Mouse (Mus musculus): Measurements from ENCODE around the gene Sh3bp5l.
"Not testable (repeated sequence)": the region's sequence is repeated elsewhere in the genome, so short reads cannot be mapped to it uniquely, and the experiment has no call there.

Gene Sh3bp5l

GRCm38 (mm10) chr11:58330276-58331148 lies at the start of gene Sh3bp5l, which contains the start of gene Zfp672:
Sh3bp5l (plus strand) TSS chr11:58330724.
Zfp672 (minus strand) TSS chr11:58330339.
- DNase-seq: peak; percentile 91

GRCm38 (mm10) chr11:58281970-58282496 lies 48.5 kb upstream of the Sh3bp5l start:
- no peak for DNase-seq

- no peak for DNase-seq
These were observed 48.0 kb upstream of the Sh3bp5l start for GRCm38 (mm10) chr11:58282518-58282917.

GRCm38 (mm10) chr11:58289992-58290682 lies 40.4 kb upstream of the Sh3bp5l start:
- DNase-seq: no peak

GRCm38 (mm10) chr11:58290812-58291211 lies 39.7 kb upstream of the Sh3bp5l start:
- DNase-seq: no peak

- no peak for DNase-seq
These were observed 37.7 kb upstream of the Sh3bp5l start for GRCm38 (mm10) chr11:58292791-58293190.

GRCm38 (mm10) chr11:58297396-58297795 lies 33.1 kb upstream of the Sh3bp5l start:
- no peak for DNase-seq

- DNase-seq: peak; percentile 71
These were observed 29.5 kb upstream of the Sh3bp5l start for GRCm38 (mm10) chr11:58301057-58301456.

- peak; percentile 98 for DNase-seq
These were observed 28.4 kb upstream of the Sh3bp5l start for GRCm38 (mm10) chr11:58301837-58302754.

GRCm38 (mm10) chr11:58302774-58303445 lies 27.6 kb upstream of the Sh3bp5l start:
- no peak for DNase-seq

GRCm38 (mm10) chr11:58303594-58303993 lies 26.9 kb upstream of the Sh3bp5l start:
- DNase-seq: no peak

- DNase-seq: not testable (repeated sequence)
These were observed 25.2 kb upstream of the Sh3bp5l start for GRCm38 (mm10) chr11:58305299-58305698.

GRCm38 (mm10) chr11:58306860-58307308 lies 23.6 kb upstream of the Sh3bp5l start, which contains the start of gene Zfp692:
Zfp692 (plus strand) TSS chr11:58307069.
- peak; percentile 93 for DNase-seq

GRCm38 (mm10) chr11:58307411-58308080 lies 23.0 kb upstream of the Sh3bp5l start:
- DNase-seq: peak; percentile 57

GRCm38 (mm10) chr11:58308661-58309060 lies 21.9 kb upstream of the Sh3bp5l start:
- no peak for DNase-seq

GRCm38 (mm10) chr11:58314069-58314468 lies 16.5 kb upstream of the Sh3bp5l start:
- DNase-seq: no peak

GRCm38 (mm10) chr11:58315536-58316168 lies 14.9 kb upstream of the Sh3bp5l start:
- DNase-seq: no peak

GRCm38 (mm10) chr11:58316344-58316743 lies 14.2 kb upstream of the Sh3bp5l start:
- no peak for DNase-seq

GRCm38 (mm10) chr11:58316768-58317390 lies 13.6 kb upstream of the Sh3bp5l start:
- no peak for DNase-seq
